Mouse (Mus musculus) MEL (cell line): Measurements from ENCODE around the gene Cog4. TPM values are rescaled to one million over a fixed set of nuclear protein-coding genes. Genes with fewer than 3 reads are reported as not detected.

ENCODE experiments used
- DNase-seq: peaks from one replicate; pipeline ENCODE4 v3.0.0; 2011; ENCODE audit warnings: low read depth, low spot score
- H3K27ac ChIP-seq: 2 replicates; pipeline ENCODE4 v1.5.1; 2012; ENCODE audit warnings: low read depth, mild to moderate bottlenecking, control low read depth, low read length, moderate library complexity; ENCODE audit not compliant: control insufficient read depth
- H3K27me3 ChIP-seq, 2 experiments: fragments of 150-350 bp in 1 of 2; sonication (generic) in 1 of 2; 2 replicates each; pipeline ENCODE4 v1.6.1; 2012; ENCODE audit warnings: low read length in 2 of 2, mild to moderate bottlenecking in 2 of 2, improper control_type of control experiment in 1 of 2, moderate library complexity in 1 of 2; ENCODE audit not compliant: insufficient read depth in 2 of 2, control insufficient read depth in 1 of 2
- H3K36me3 ChIP-seq, 2 experiments: 2 replicates each; pipeline ENCODE4 v1.6.1; 2012 to 2014; ENCODE audit warnings: low read length in 2 of 2, improper control_type of control experiment in 1 of 2, inconsistent platforms in 1 of 2, mild to moderate bottlenecking in 1 of 2; ENCODE audit not compliant: insufficient read depth in 2 of 2, control insufficient read depth in 1 of 2
- H3K4me1 ChIP-seq, 2 experiments: fragments of 150-350 bp in 1 of 2; sonication (generic) in 1 of 2; 2 replicates each; pipeline ENCODE4 v1.6.1; 2012; ENCODE audit warnings: low read length in 2 of 2, improper control_type of control experiment in 1 of 2, mild to moderate bottlenecking in 1 of 2; ENCODE audit not compliant: insufficient read depth in 2 of 2, control insufficient read depth in 1 of 2
- H3K4me3 ChIP-seq, 2 experiments: fragments of 150-350 bp in 1 of 2; sonication (generic) in 1 of 2; 2 replicates each; pipeline ENCODE4 v1.5.1; 2012; ENCODE audit warnings: low read depth in 2 of 2, low read length in 2 of 2, mild to moderate bottlenecking in 2 of 2, moderate library complexity in 2 of 2, control low read depth in 1 of 2, improper control_type of control experiment in 1 of 2; ENCODE audit not compliant: control insufficient read depth in 1 of 2, insufficient read depth in 1 of 2
- H3K79me2 ChIP-seq: 2 replicates; pipeline ENCODE4 v1.6.1; 2012; ENCODE audit warnings: mild to moderate bottlenecking, low read length, moderate library complexity; ENCODE audit not compliant: control insufficient read depth, poor library complexity, insufficient read depth
- H3K9ac ChIP-seq: 2 replicates; pipeline ENCODE4 v1.6.1; 2012; ENCODE audit warnings: low read depth, mild to moderate bottlenecking, control low read depth, low read length, moderate library complexity; ENCODE audit not compliant: control insufficient read depth, poor library complexity, severe bottlenecking
- H3K9me3 ChIP-seq: fragments of 150-350 bp; sonication (generic); replicated peaks from 2 replicates; pipeline ENCODE4 v1.6.1; 2012; ENCODE audit warnings: mild to moderate bottlenecking, low read length, improper control_type of control experiment, moderate library complexity; ENCODE audit not compliant: insufficient read depth
- BHLHE40 ChIP-seq: IDR thresholded peaks from 2 replicates; pipeline ENCODE4 v1.6.1; 2012; ENCODE audit warnings: low read depth, mild to moderate bottlenecking, inconsistent platforms, low read length, improper control_type of control experiment, borderline replicate concordance
- CHD1 ChIP-seq: IDR thresholded peaks from 2 replicates; pipeline ENCODE4 v1.6.1; 2012; ENCODE audit warnings: low read depth, mild to moderate bottlenecking, inconsistent platforms, low read length, improper control_type of control experiment
- CHD2 ChIP-seq: IDR thresholded peaks from 2 replicates; pipeline ENCODE4 v1.6.1; 2011; ENCODE audit warnings: low read length, improper control_type of control experiment
- CTCF ChIP-seq, 3 experiments: IDR thresholded peaks in 2 of 3; conservative IDR thresholded peaks in 1 of 3; 2 replicates each; pipeline ENCODE4 v1.5.1; 2011 to 2012; ENCODE audit warnings: low read length in 3 of 3, low read depth in 2 of 3, mild to moderate bottlenecking in 2 of 3, improper control_type of control experiment in 1 of 3, inconsistent platforms in 1 of 3, mixed read lengths in 1 of 3, moderate library complexity in 1 of 3; ENCODE audit not compliant: control insufficient read depth in 1 of 3, insufficient read depth in 1 of 3, poor library complexity in 1 of 3, severe bottlenecking in 1 of 3
- ELF1 ChIP-seq: IDR thresholded peaks from 2 replicates; pipeline ENCODE4 v1.6.1; 2014; ENCODE audit warnings: low read depth, mild to moderate bottlenecking, inconsistent platforms, low read length, improper control_type of control experiment, moderate library complexity
- EP300 ChIP-seq, 2 experiments: IDR thresholded peaks; 2 replicates each; pipeline ENCODE4 v1.6.1; 2011; ENCODE audit warnings: improper control_type of control experiment in 2 of 2, low read length in 2 of 2, low read depth in 1 of 2, mild to moderate bottlenecking in 1 of 2
- ETS1 ChIP-seq: IDR thresholded peaks from 2 replicates; pipeline ENCODE4 v1.6.1; 2012; ENCODE audit warnings: low read depth, mild to moderate bottlenecking, inconsistent platforms, low read length, improper control_type of control experiment, moderate library complexity
- GATA1 ChIP-seq: IDR thresholded peaks from 2 replicates; pipeline ENCODE4 v1.6.1; 2011; ENCODE audit warnings: low read depth, low read length, improper control_type of control experiment
- HCFC1 ChIP-seq: IDR thresholded peaks from 2 replicates; pipeline ENCODE4 v1.6.1; 2012; ENCODE audit warnings: low read depth, mild to moderate bottlenecking, inconsistent platforms, low read length, improper control_type of control experiment, moderate library complexity
- JUND ChIP-seq: IDR thresholded peaks from 2 replicates; pipeline ENCODE4 v1.6.1; 2011; ENCODE audit warnings: low read depth, mild to moderate bottlenecking, improper control_type of control experiment, low read length
- MAFK ChIP-seq: IDR thresholded peaks from 2 replicates; pipeline ENCODE4 v1.6.1; 2011; ENCODE audit warnings: low read depth, mild to moderate bottlenecking, low read length, improper control_type of control experiment, borderline replicate concordance
- MAZ ChIP-seq: IDR thresholded peaks from 2 replicates; pipeline ENCODE4 v1.6.1; 2012; ENCODE audit warnings: low read depth, mild to moderate bottlenecking, inconsistent platforms, low read length, improper control_type of control experiment
- MXI1 ChIP-seq: IDR thresholded peaks from 2 replicates; pipeline ENCODE4 v1.6.1; 2011; ENCODE audit warnings: mild to moderate bottlenecking, low read depth, low read length, improper control_type of control experiment
- MYB ChIP-seq: IDR thresholded peaks from 2 replicates; pipeline ENCODE4 v1.6.1; 2011; ENCODE audit warnings: mild to moderate bottlenecking, low read depth, low read length, improper control_type of control experiment
- MYC ChIP-seq: IDR thresholded peaks from 2 replicates; pipeline ENCODE4 v1.6.1; 2011; ENCODE audit warnings: low read depth, mild to moderate bottlenecking, low read length, improper control_type of control experiment, moderate library complexity
- POLR2A ChIP-seq, 2 experiments: IDR thresholded peaks; 2 replicates each; pipeline ENCODE4 v1.6.1; 2011 to 2012; ENCODE audit warnings: low read length in 2 of 2, mild to moderate bottlenecking in 2 of 2, control low read depth in 1 of 2, improper control_type of control experiment in 1 of 2, low read depth in 1 of 2, moderate library complexity in 1 of 2; ENCODE audit not compliant: control insufficient read depth in 1 of 2, insufficient read depth in 1 of 2, poor library complexity in 1 of 2
- POLR2AphosphoS5 ChIP-seq: IDR thresholded peaks from 2 replicates; pipeline ENCODE4 v1.6.1; 2012; ENCODE audit warnings: low read depth, borderline replicate concordance, mild to moderate bottlenecking, inconsistent platforms, low read length, moderate library complexity, mixed read lengths
- RAD21 ChIP-seq: IDR thresholded peaks from 2 replicates; pipeline ENCODE4 v1.6.1; 2011; ENCODE audit warnings: mild to moderate bottlenecking, low read depth, low read length, improper control_type of control experiment
- RCOR1 ChIP-seq: IDR thresholded peaks from 2 replicates; pipeline ENCODE4 v1.6.1; 2012; ENCODE audit warnings: low read depth, mild to moderate bottlenecking, inconsistent platforms, low read length, improper control_type of control experiment
- SIN3A ChIP-seq: IDR thresholded peaks from 2 replicates; pipeline ENCODE4 v1.6.1; 2012; ENCODE audit warnings: low read length, improper control_type of control experiment, inconsistent platforms
- SMC3 ChIP-seq: IDR thresholded peaks from 2 replicates; pipeline ENCODE4 v1.6.1; 2011; ENCODE audit warnings: low read depth, low read length, improper control_type of control experiment
- TAL1 ChIP-seq: IDR thresholded peaks from 2 replicates; pipeline ENCODE4 v1.6.1; 2012; ENCODE audit warnings: mild to moderate bottlenecking, inconsistent platforms, low read length, moderate library complexity, mixed read lengths
- TBP ChIP-seq: IDR thresholded peaks from 2 replicates; pipeline ENCODE4 v1.8.0; 2011; ENCODE audit warnings: low read depth, low read length, improper control_type of control experiment
- TCF12 ChIP-seq: IDR thresholded peaks from 2 replicates; pipeline ENCODE4 v1.6.1; 2014; ENCODE audit warnings: low read depth, mild to moderate bottlenecking, inconsistent platforms, low read length, improper control_type of control experiment, moderate library complexity
- UBTF ChIP-seq: IDR thresholded peaks from 2 replicates; pipeline ENCODE4 v1.6.1; 2012; ENCODE audit warnings: low read depth, mild to moderate bottlenecking, inconsistent platforms, low read length, improper control_type of control experiment, moderate library complexity, borderline replicate concordance; ENCODE audit not compliant: insufficient read depth
- USF1 ChIP-seq: IDR thresholded peaks from 2 replicates; pipeline ENCODE4 v1.6.1; 2014; ENCODE audit warnings: low read depth, mild to moderate bottlenecking, inconsistent platforms, low read length, improper control_type of control experiment, moderate library complexity
- ZC3H11A ChIP-seq: IDR thresholded peaks from 2 replicates; pipeline ENCODE4 v1.6.1; 2012; ENCODE audit warnings: low read depth, mild to moderate bottlenecking, inconsistent platforms, low read length, improper control_type of control experiment
- ZMIZ1 ChIP-seq: IDR thresholded peaks from 2 replicates; pipeline ENCODE4 v1.6.1; 2012; ENCODE audit warnings: low read depth, mild to moderate bottlenecking, inconsistent platforms, low read length, improper control_type of control experiment, moderate library complexity
- ZNF384 ChIP-seq: IDR thresholded peaks from 2 replicates; pipeline ENCODE4 v1.6.1; 2012; ENCODE audit warnings: low read depth, mild to moderate bottlenecking, inconsistent platforms, low read length, improper control_type of control experiment
- polyA plus RNA-seq, 2 experiments: library from polyadenylated mRNA; stranded (reverse) in 1 of 2; unstranded in 1 of 2; fragments of >175 nt in 1 of 2; fragments of >200 nt in 1 of 2; gene quantifications; 2 replicates each; pipeline versions ENCODE4 v1.2.1 to v1.2.4; 2012; ENCODE audit warnings: low replicate concordance in 2 of 2, low read depth in 1 of 2; ENCODE audit not compliant: insufficient read length in 2 of 2, insufficient read depth in 1 of 2, missing spikeins in 1 of 2
- total RNA-seq: library from RNA; depleted of rRNA; stranded (reverse); fragments of 300-350 nt; gene quantifications from 2 replicates; pipeline ENCODE4 v1.2.3, GENCODE M21; 2012

Cog4 gene
- total and polyA plus RNA-seq, 3 experiments, result 32.1 to 35.3 TPM; not detected in 1

DNA sequence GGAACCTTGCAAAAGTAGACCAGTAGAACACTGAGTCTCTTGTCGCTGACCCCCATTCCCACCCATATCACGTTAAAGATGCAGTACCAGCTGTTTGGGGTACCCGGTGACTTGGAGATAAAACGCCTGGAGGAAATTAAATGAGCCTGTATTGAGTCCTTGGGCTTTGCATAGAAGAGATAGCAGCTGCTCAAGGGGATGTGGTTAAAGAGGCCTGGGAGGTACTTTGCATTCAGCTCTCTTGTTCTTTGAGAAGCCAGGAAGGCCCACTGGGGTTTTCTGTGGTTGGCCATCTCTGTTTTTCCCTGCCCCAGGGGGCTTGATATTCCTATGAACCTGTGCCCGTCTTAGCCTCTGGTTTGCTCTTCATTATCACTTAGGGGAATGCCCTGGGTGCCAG, 82.7 kb downstream of the Cog4 start:
- DNase-seq, result peak; percentile 96
- Histone ChIP-seq H3K4me3 (no peak overlapping the region; a peak in 1 of 4 replicates), H3K79me2 (peaks cover 2% of the 10 kb centered on the region; the same call in 1 of the 2 replicates), H3K9ac (peak overlapping the region; percentile 32), H3K36me3 (peaks cover 0 to 57% of the 10 kb centered on the region in 2 experiments; a peak in 2 of 4 replicates), H3K27me3 (no peaks in the 10 kb centered on the region), H3K9me3 (no peaks in the 10 kb centered on the region), H3K27ac (peak overlapping the region; percentile 97), H3K4me1 (peaks cover 41 to 62% of the 10 kb centered on the region in 2 experiments)
- TF ChIP-seq GATA1 (peak; percentile 100), POLR2A (IDR thresholded peaks at IDR 0.05; ENCODE audit: control insufficient read depth in 1 of 2, insufficient read depth in 1 of 2, low read depth in 1 of 2, low read length in 2 of 2, poor library complexity in 1 of 2) (peak in 1 of 2 experiments; percentile 49; a peak in 2 of 4 replicates), SIN3A (peak; percentile 96), TBP (peak; percentile 57), CHD2 (peak; percentile 58; the same call in 1 of the 2 replicates), JUND (peak; percentile 71), MXI1 (peak; percentile 62; the same call in 1 of the 2 replicates), CHD1 (no peak), ZNF384 (peak; percentile 76), RAD21 (no peak), ZC3H11A (no peak), POLR2AphosphoS5 (no peak), EP300 (IDR thresholded peaks at IDR 0.05; ENCODE audit: low read depth in 1 of 2, low read length in 2 of 2) (peak; percentile 99), MYB (peak; percentile 80), CTCF (IDR thresholded peaks at IDR 0.05 in 2 of 3, conservative IDR thresholded peaks at IDR 0.05 in 1 of 3; ENCODE audit: control insufficient read depth in 1 of 3, insufficient read depth in 1 of 3, low read depth in 2 of 3, low read length in 3 of 3, poor library complexity in 1 of 3, severe bottlenecking in 1 of 3) (no peak), TCF12 (peak; percentile 100), MAZ (peak; percentile 96), SMC3 (no peak), BHLHE40 (peak; percentile 87), ELF1 (0 out of 2 replicates have a peak, but pooled peaks have one; percentile 49), MAFK (peak; percentile 89), UBTF (0 out of 2 replicates have a peak, but pooled peaks have one; percentile 39), RCOR1 (peak; percentile 92), USF1 (0 out of 2 replicates have a peak, but pooled peaks have one; percentile 34), ETS1 (peak; percentile 100), MYC (peak; percentile 66; the same call in 1 of the 2 replicates), ZMIZ1 (peak; percentile 74; the same call in 1 of the 2 replicates), TAL1 (peak; percentile 99), HCFC1 (peak; percentile 65)
